Mouse (Mus musculus) brown adipose tissue, adult 24 weeks (tissue): ENCODE data around the gene Cpm. TPM values are rescaled to one million over a fixed set of nuclear protein-coding genes. Genes with fewer than 3 reads are reported as not detected.

Experiments
- H3K27ac ChIP-seq: fragments of 200-500 bp; replicated peaks from 2 replicates; pipeline ENCODE4 v1.5.1; 2012; ENCODE audit warnings: low read depth, mild to moderate bottlenecking, low read length
- H3K4me1 ChIP-seq: fragments of 200-500 bp; 2 replicates; pipeline ENCODE4 v1.6.1; 2012; ENCODE audit warnings: low read length, mixed read lengths; ENCODE audit not compliant: control insufficient read depth, insufficient read depth, insufficient read length
- H3K4me3 ChIP-seq: fragments of 200-500 bp; 2 replicates; pipeline ENCODE4 v1.5.1; 2012; ENCODE audit warnings: low read depth, mild to moderate bottlenecking, low read length, moderate library complexity; ENCODE audit not compliant: insufficient read depth
- polyA plus RNA-seq: library from polyadenylated mRNA; stranded (reverse); fragments of >200 nt; gene quantifications from 2 replicates; pipeline ENCODE4 v1.2.4, GENCODE M21; 2012; ENCODE audit not compliant: missing spikeins, insufficient read depth, insufficient read length

The Cpm gene
- polyA plus RNA-seq, 1 experiment = 1.1 TPM

- Histone ChIP-seq H3K4me1 (no peaks in the 10 kb centered on the region), H3K4me3 (no peak overlapping the region), H3K27ac (no peak overlapping the region)
These were observed 27.9 kb upstream of the Cpm start for GRCm38 (mm10) chr10:117601146-117602035.

- no peak overlapping the region for H3K4me3 ChIP-seq
- H3K27ac ChIP-seq = no peak overlapping the region
- H3K4me1 ChIP-seq = no peaks in the 10 kb centered on the region
These were observed 26.8 kb upstream of the Cpm start for GRCm38 (mm10) chr10:117602325-117603129.

- Histone ChIP-seq H3K4me3 (no peak overlapping the region), H3K27ac (no peak overlapping the region), H3K4me1 (no peaks in the 10 kb centered on the region)
These were observed 26.0 kb upstream of the Cpm start for GRCm38 (mm10) chr10:117603130-117603833.

GRCm38 (mm10) chr10:117603834-117604623 is 25.3 kb upstream of the Cpm start:
- Histone ChIP-seq H3K27ac (no peak overlapping the region), H3K4me1 (no peaks in the 10 kb centered on the region), H3K4me3 (no peak overlapping the region)

- H3K27ac ChIP-seq = no peak overlapping the region
- H3K4me3 ChIP-seq = no peak overlapping the region
- H3K4me1 ChIP-seq = no peaks in the 10 kb centered on the region
These were observed 24.5 kb upstream of the Cpm start for GRCm38 (mm10) chr10:117604624-117605282.

- H3K4me3 ChIP-seq = no peak overlapping the region
- no peaks in the 10 kb centered on the region for H3K4me1 ChIP-seq
- H3K27ac ChIP-seq = no peak overlapping the region
These were observed 23.7 kb upstream of the Cpm start for GRCm38 (mm10) chr10:117605283-117606243.

- H3K4me1 ChIP-seq = no peaks in the 10 kb centered on the region
These were observed 22.9 kb upstream of the Cpm start for GRCm38 (mm10) chr10:117606423-117606822.

GRCm38 (mm10) chr10:117607051-117607803 is 22.1 kb upstream of the Cpm start:
- H3K27ac ChIP-seq = no peak overlapping the region
- H3K4me1 ChIP-seq = no peaks in the 10 kb centered on the region
- no peak overlapping the region for H3K4me3 ChIP-seq

More at GRCm38 (mm10) chr10:117606423-117606822, 22.9 kb upstream of the Cpm start:
- no peak overlapping the region for H3K4me3 ChIP-seq
- no peak overlapping the region for H3K27ac ChIP-seq

GRCm38 (mm10) chr10:117607804-117608279 is 21.5 kb upstream of the Cpm start:
- no peaks in the 10 kb centered on the region for H3K4me1 ChIP-seq
- H3K27ac ChIP-seq = no peak overlapping the region
- H3K4me3 ChIP-seq = no peak overlapping the region

- Histone ChIP-seq H3K4me1 (no peaks in the 10 kb centered on the region), H3K4me3 (no peak overlapping the region), H3K27ac (no peak overlapping the region)
These were observed 20.8 kb upstream of the Cpm start for GRCm38 (mm10) chr10:117608487-117608886.

GRCm38 (mm10) chr10:117608988-117609809 is 20.1 kb upstream of the Cpm start:
- no peaks in the 10 kb centered on the region for H3K4me1 ChIP-seq
- H3K4me3 ChIP-seq = no peak overlapping the region
- H3K27ac ChIP-seq = no peak overlapping the region

GRCm38 (mm10) chr10:117609810-117610090 is 19.6 kb upstream of the Cpm start:
- no peaks in the 10 kb centered on the region for H3K4me1 ChIP-seq
- H3K27ac ChIP-seq = no peak overlapping the region
- H3K4me3 ChIP-seq = no peak overlapping the region
